Mouse (Mus musculus) left cerebral cortex, adult 2 months (tissue): Measurements from ENCODE around the gene Garnl3. TPM values are rescaled to one million over a fixed set of nuclear protein-coding genes. Genes with fewer than 3 reads are reported as not detected.
A peak's percentile ranks its signal among the peaks of the same experiment; 100 is the strongest.

Experiments
- DNase-seq, 2 experiments: peaks; one replicate each; pipeline ENCODE4 v3.0.0; 2021 to 2022; ENCODE audit warnings: low spot score in 2 of 2, mixed read lengths in 1 of 2; ENCODE audit errors: extremely low spot score in 1 of 2
- H3K27ac ChIP-seq: fragments of 200-600 bp; 2 replicates; pipeline ENCODE4 v1.8.1; 2022
- H3K4me3 ChIP-seq: fragments of 200-600 bp; 2 replicates; pipeline ENCODE4 v1.8.1; 2022
- CTCF ChIP-seq: fragments of 200-600 bp; IDR thresholded peaks from 2 replicates; pipeline ENCODE4 v1.8.1; 2022; ENCODE audit warnings: antibody characterized with exemption, mild to moderate bottlenecking, moderate library complexity
- intact Hi-C: fragments of 180-260 bp; cut with DNase I; formaldehyde crosslinking; loops from one replicate; pipeline ENCODE4 v1.15.1; 2025
- total RNA-seq, 2 experiments: library from RNA; stranded (reverse); gene quantifications; 2 replicates each; pipeline ENCODE4 v1.2.3; 2021

Garnl3 gene
- total RNA-seq, 2 experiments from 2014 or later, result 94.7 to 129 TPM

DNA sequence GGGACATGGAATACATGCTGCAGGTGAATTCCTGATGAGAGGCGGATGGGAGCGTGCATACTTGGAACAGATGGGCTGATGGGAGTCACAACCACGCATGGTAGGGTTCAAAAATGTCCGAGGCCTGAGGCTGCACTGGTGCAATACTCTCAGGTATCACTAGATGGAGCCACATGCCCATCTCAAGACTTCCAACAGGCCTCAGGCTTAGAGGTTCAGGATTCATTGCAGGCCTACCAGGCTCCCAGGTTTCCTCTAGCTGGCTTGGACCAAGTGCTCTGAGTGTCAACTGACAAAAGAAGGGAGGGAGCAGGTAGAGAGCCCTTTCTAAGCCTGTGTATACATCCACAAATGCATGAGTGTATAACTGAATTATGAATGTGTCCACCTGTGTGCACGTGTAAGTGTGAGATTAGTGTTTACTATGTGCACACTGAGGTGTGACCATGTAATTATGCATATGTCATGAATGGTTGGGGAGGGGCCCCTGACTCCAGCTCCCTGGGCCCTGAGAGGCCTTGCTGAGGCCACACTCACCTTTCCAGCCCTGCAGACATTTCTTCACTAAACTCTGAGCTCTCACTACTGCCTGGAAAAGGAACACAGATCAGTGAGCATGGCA, 23.4 kb upstream of the Garnl3 start:
- H3K27ac ChIP-seq, result no peak overlapping the region
- peak; percentile 98 for TF ChIP-seq CTCF
- peak; percentile 73 to 80 for DNase-seq
- intact Hi-C loops, result loop anchor here (1.0 to 2.0 kb wide), 2 partner anchors 194 to 246 kb away; no protein-coding TSS in a partner anchor
- H3K4me3 ChIP-seq, result no peak overlapping the region

DNA sequence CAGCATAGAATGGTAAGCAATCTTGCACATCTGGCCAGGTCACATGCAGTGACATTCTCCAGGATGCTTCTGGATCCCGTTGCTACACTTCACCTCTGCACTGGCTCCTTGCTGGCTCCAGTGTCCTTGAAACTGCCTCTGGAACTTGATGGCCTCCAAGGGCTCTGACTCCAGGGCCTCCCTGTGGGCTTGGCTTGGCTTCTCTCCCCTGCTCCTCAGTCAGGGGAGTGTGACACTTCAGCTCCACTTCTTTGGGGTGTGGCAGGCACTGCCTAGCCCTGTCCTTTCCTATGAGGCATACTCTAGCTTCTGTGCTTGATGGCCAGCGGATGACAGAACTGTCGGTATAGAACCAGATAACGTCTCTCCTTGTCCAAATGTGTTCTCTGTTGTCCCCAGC, 15.5 kb upstream of the Garnl3 start:
- intact Hi-C loops, result no loop called here
- H3K4me3 ChIP-seq, result no peak overlapping the region
- DNase-seq, result no peak
- no peak overlapping the region for H3K27ac ChIP-seq
- TF ChIP-seq CTCF, result no peak

- Histone ChIP-seq H3K27ac (no peak overlapping the region), H3K4me3 (no peak overlapping the region)
- DNase-seq, result no peak
- intact Hi-C loops, result no loop called here
- no peak for TF ChIP-seq CTCF
Observed at GRCm38 (mm10) chr2:33143292-33143691, 11.8 kb upstream of the Garnl3 start.

DNA sequence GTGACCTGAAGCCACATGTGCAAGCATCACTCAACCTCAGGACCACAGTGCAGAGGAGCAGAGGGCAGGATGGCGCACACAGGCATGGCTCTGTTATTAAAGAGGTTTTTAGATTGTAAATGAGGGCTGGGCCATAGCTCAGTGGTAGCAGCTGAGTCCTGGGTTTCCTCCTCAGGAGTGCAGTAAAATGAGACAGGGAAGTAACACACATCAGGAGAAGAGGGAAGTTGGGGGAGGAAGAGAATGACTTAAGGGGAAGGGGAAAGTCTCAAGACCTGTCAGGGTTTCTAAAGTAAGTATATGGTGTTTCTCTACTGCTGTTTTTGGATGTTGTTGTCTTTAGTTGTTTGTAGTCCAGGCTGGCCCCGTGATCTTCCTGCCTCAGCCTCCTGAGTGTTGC, 7.0 kb upstream of the Garnl3 start:
- Histone ChIP-seq H3K27ac (no peak overlapping the region), H3K4me3 (no peak overlapping the region)
- DNase-seq, result no peak
- intact Hi-C loops, result no loop called here
- no peak for TF ChIP-seq CTCF

DNA sequence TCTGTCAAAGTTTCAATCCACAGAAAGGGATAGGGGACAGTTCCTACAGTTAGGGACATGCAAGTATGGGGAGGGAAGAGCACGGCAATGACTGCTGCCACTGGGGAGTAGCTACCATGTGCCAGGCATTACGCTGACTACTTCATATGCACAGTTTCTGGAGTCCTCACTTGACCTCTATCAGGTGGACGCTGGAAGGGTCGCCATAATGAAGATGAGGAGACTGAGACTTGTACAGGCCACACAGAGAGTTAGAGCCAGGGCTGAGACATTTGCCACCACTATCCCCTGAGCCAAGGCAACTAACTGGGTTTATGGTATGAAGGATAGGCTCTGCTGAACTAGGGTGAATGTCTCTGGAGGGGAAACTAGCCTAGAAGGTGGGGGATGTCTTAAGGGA, 6.3 kb upstream of the Garnl3 start:
- no peak for TF ChIP-seq CTCF
- DNase-seq, result no peak
- H3K4me3 ChIP-seq, result no peak overlapping the region
- intact Hi-C loops, result no loop called here
- no peak overlapping the region for H3K27ac ChIP-seq

DNA sequence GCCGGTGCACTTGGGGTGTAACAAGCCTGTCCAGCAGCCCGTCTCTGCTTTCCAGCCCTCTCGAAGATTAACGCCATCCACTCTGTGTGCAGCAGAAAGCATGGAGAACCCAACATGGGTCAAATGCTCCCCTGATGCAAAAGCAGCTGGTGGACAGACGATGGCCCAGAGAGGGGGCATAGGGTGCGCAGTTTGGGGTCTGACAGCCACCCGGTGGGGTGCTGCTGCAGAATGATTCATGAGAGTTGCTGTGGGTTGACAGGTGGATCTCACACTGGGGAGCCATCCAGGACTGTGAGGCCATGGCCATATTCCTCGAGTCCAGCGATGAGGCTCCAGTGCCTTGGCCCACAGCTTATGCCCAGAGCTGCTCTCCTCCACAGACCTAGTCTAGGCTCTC, 5.8 kb upstream of the Garnl3 start:
- TF ChIP-seq CTCF, result no peak
- Histone ChIP-seq H3K4me3 (no peak overlapping the region), H3K27ac (no peak overlapping the region)
- DNase-seq, result no peak
- intact Hi-C loops, result no loop called here

DNA sequence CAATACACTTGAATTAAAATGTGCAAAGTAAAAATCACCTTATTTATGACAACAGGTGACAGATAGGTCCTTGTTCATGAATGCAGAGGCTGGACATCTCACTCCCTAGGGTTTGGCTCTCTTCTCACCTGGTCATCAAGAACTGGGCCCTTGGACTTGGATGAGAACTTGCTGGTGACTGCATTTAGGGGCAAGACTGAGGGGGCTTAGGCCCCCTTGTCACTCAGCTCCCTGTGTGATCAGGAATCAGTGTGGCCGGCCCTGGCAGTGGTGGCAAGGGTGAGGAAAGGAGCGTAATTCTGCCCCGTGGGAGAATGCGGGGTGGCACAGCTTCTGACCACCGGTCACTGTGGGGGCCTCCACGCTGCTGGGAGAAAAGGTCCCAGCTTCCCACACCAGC, 4.9 kb upstream of the Garnl3 start:
- Histone ChIP-seq H3K27ac (no peak overlapping the region), H3K4me3 (no peak overlapping the region)
- no peak for DNase-seq
- no peak for TF ChIP-seq CTCF
- intact Hi-C loops, result no loop called here

DNA sequence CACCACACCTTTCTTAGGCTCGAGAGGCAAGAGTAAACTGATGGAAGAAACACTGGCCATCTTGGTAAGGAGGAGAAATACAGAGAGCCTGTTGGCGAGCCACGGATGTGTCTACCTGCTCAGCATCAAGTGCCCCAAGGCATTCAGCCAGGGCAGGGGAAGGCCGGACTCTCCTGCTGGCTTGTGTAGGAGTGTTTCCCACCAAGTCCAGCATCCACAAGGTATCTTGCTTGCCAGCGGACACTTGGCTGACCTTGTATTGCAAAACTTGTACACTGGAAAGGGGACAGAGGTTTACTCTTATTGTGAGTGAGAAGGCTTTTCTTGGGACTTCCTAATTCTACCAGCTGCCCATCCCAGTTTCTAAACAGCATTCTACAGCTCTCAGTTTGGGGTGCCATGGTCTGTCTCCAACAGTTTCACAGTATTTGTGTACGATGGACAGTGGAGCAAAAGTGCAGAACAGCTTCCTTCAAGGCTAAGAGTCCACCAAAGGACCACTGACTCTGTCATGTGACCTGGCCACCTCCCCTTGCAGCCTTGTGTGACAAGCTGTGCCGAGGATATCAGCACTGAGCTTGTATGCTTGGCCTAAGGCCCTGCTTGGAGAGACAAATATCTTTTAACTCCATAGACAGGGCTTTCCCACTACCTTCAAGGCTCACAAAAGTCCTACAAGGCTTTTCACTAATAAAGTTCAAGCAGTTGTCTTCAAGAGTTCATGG, 3.5 kb upstream of the Garnl3 start:
- H3K27ac ChIP-seq, result no peak overlapping the region
- DNase-seq, result no peak
- TF ChIP-seq CTCF, result no peak
- intact Hi-C loops, result loop anchor here (5.0 kb wide), 1 partner anchor 143 kb away; no protein-coding TSS in a partner anchor
- no peak overlapping the region for H3K4me3 ChIP-seq

- no peak overlapping the region for H3K27ac ChIP-seq
- TF ChIP-seq CTCF, result no peak
- H3K4me3 ChIP-seq, result no peak overlapping the region
- intact Hi-C loops, result loop anchor here (5.0 kb wide), 1 partner anchor 140 kb away; no protein-coding TSS in a partner anchor
- DNase-seq, result peak in 1 of 2 experiments; percentile 14
Observed at GRCm38 (mm10) chr2:33132306-33132705, 852 bp upstream of the Garnl3 start.

DNA sequence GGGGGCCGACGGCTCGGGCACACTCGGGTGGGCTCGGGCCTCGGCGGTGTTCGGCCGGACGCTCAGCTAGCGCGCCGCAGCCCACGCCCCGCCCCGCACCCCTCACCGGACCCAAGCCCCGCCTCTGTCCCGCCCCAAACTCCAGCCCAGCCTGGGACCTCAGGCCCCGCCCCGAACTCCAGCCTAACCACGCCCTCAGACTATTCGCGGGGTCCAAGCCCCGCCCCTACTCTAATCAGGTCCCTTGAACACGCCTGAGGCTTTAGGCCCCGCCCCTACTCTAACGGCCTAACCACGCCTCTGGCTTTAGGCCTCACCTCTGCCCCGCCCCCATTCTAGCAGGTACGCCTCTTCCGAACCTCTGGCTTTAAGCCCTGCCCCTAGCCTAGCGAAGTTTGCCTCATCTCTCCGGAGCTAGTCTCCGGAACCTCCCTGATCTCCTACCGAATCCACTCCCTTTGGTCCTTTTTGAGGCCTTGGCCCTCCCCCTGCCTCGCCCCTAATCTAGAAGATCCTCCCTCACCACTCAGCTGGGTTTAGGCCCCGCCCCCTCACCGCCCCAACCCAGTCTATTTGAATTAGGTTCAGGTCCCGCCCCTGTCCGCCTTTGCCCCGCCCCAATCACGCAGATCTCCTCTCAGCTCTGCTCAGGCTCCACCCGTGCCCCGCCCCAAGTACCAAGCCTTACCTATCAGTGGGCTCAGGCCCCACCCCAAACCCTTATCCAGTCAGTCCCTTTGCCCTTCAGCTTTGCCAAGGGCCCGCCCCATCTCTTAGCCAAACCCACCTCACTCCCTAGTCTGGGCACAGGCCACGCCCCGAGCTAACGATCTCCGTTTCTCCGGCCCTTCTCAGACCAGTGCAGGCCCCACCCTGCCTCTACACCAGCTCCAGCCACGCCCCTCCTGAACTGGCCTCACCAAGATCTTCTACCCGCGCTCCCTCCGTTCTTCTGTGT, 649 bp downstream of the Garnl3 start:
- Histone ChIP-seq H3K27ac (peak overlapping the region; percentile 79), H3K4me3 (peak overlapping the region; percentile 78)
- no peak for TF ChIP-seq CTCF
- intact Hi-C loops, result loop anchor here (2.0 to 5.0 kb wide), 2 partner anchors 106 to 139 kb away; no protein-coding TSS in a partner anchor
- peak; percentile 92 to 95 for DNase-seq

DNA sequence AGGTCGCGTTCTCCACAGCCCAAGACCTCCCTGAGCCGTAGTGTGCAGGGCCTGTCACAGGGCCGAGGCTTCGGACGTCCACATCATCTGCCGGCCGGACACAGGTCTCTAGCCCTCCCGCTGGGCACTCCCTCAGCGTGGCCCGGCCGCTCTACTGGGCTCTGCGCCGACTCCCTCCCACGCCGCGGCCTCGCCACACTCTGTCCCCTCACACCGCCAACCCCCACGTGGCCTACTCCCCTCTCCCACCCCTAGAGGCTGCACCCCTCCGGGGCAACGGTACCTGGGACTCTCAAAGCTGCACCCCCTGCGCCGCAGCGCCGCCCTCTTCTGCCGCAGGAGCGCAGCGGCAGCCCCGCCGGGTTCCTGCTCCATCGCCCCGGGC, 1.3 kb downstream of the Garnl3 start:
- TF ChIP-seq CTCF, result peak; percentile 18
- no peak for DNase-seq
- Histone ChIP-seq H3K27ac (peak overlapping the region; percentile 79), H3K4me3 (peak overlapping the region; percentile 78)
- intact Hi-C loops, result loop anchor here (2.0 to 5.0 kb wide), 2 partner anchors 105 to 138 kb away; no protein-coding TSS in a partner anchor

GRCm38 (mm10) chr2:33129696-33130095, 1.8 kb downstream of the Garnl3 start:
- intact Hi-C loops, result loop anchor here (2.0 to 5.0 kb wide), 2 partner anchors 105 to 137 kb away; no protein-coding TSS in a partner anchor
- H3K4me3 ChIP-seq, result peak overlapping the region; percentile 78
- TF ChIP-seq CTCF, result no peak; the same call in 1 of the 2 replicates
- DNase-seq, result peak in 1 of 2 experiments; percentile 15
- peak overlapping the region; percentile 79 for H3K27ac ChIP-seq
